Mouse (Mus musculus) neural tube, embryonic 11.5 days (tissue): ENCODE measurements around the gene Slc5a3. TPM values are rescaled to one million over a fixed set of nuclear protein-coding genes. Genes with fewer than 3 reads are reported as not detected.

Experiments used
- ATAC-seq: fragments of 200-750 bp; cut with Nextera tagmentation; 2 replicates; pipeline ENCODE4 v1.8.0; 2017; ENCODE audit warnings: moderate number of reproducible peaks, mild to moderate bottlenecking, moderate TSS enrichment, moderate library complexity; ENCODE audit not compliant: insufficient read depth, low FRiP score, low TSS enrichment
- DNase-seq: peaks from one replicate; pipeline ENCODE4 v3.0.0-alpha.2; 2015; ENCODE audit warnings: low spot score
- H3K27ac ChIP-seq: fragments of 300-500 bp; sonication (generic); 2 replicates; pipeline ENCODE4 v1.5.1; 2014; ENCODE audit warnings: low read depth, mild to moderate bottlenecking, low read length
- H3K27me3 ChIP-seq: fragments of 300-500 bp; sonication (generic); 2 replicates; pipeline ENCODE4 v1.6.1; 2014; ENCODE audit warnings: mild to moderate bottlenecking, low read length, mixed read lengths; ENCODE audit not compliant: control insufficient read depth, insufficient read depth
- H3K36me3 ChIP-seq: fragments of 300-500 bp; sonication (generic); 2 replicates; pipeline ENCODE4 v1.6.1; 2014; ENCODE audit warnings: mild to moderate bottlenecking, low read length, moderate library complexity, mixed read lengths; ENCODE audit not compliant: control insufficient read depth, insufficient read depth
- H3K4me1 ChIP-seq: fragments of 300-500 bp; sonication (generic); 2 replicates; pipeline ENCODE4 v1.6.1; 2014; ENCODE audit warnings: low read length, mixed read lengths; ENCODE audit not compliant: control insufficient read depth, insufficient read depth
- H3K4me2 ChIP-seq: fragments of 300-500 bp; sonication (generic); 2 replicates; pipeline ENCODE4 v1.6.1; 2014; ENCODE audit warnings: low read depth, mild to moderate bottlenecking, moderate library complexity
- H3K4me3 ChIP-seq: fragments of 300-500 bp; sonication (generic); 2 replicates; pipeline ENCODE4 v1.5.1; 2014; ENCODE audit warnings: low read depth, low read length
- H3K9ac ChIP-seq: fragments of 300-500 bp; sonication (generic); 2 replicates; pipeline ENCODE4 v1.6.1; 2014; ENCODE audit warnings: mild to moderate bottlenecking, low read length
- H3K9me3 ChIP-seq: fragments of 300-500 bp; sonication (generic); 2 replicates; pipeline ENCODE4 v1.6.1; 2016; ENCODE audit warnings: low read length; ENCODE audit not compliant: control insufficient read depth
- WGBS: fragments of 180-500 bp; shearing (Covaris S2); extraction: QIAGEN DNeasy Blood & Tissue Kit; methylation state at CpG from one replicate; pipeline ENCODE4 v1.1.7; 2014; 5-methylcytosine and 5-hydroxymethylcytosine counted together
- polyA plus RNA-seq: library from polyadenylated mRNA; unstranded; fragments of >200 nt; fragmentation: Nextera tagmentation; extraction: Ambion mirVana; gene quantifications from 2 replicates; pipeline ENCODE4 v1.2.1, GENCODE M21; 2014

Gene Slc5a3
- polyA plus RNA-seq, 1 experiment from 2014 or later: 15.9 TPM

- DNase-seq: no peak
- H3K4me3 ChIP-seq: no peak overlapping the region
- no peaks in the 10 kb centered on the region for H3K27me3 ChIP-seq
- H3K27ac ChIP-seq: no peak overlapping the region
- no peaks in the 10 kb centered on the region for H3K36me3 ChIP-seq
- H3K4me2 ChIP-seq: no peak overlapping the region
- no peak overlapping the region for H3K9ac ChIP-seq
- H3K4me1 ChIP-seq: no peaks in the 10 kb centered on the region
- no peak for ATAC-seq
- H3K9me3 ChIP-seq: peaks cover 5% of the 10 kb centered on the region; the same call in 1 of the 2 replicates
- WGBS: 50% methylated on average over 4 of the region's 4 CpGs
These were observed 69.1 kb downstream of the Slc5a3 start for GRCm38 (mm10) chr16:92127226-92127625.

GRCm38 (mm10) chr16:92127666-92128065 is 69.5 kb downstream of the Slc5a3 start:
- Histone ChIP-seq H3K36me3 (no peaks in the 10 kb centered on the region), H3K4me2 (no peak overlapping the region), H3K9me3 (peaks cover 5% of the 10 kb centered on the region; the same call in 1 of the 2 replicates), H3K27ac (no peak overlapping the region), H3K27me3 (no peaks in the 10 kb centered on the region), H3K4me1 (no peaks in the 10 kb centered on the region), H3K9ac (no peak overlapping the region), H3K4me3 (no peak overlapping the region)
- DNase-seq (no peak), ATAC-seq (no peak)
- whole genome bisulfite sequencing: 82% methylated on average over 5 of the region's 5 CpGs

- DNase-seq (no peak), ATAC-seq (no peak)
- Histone ChIP-seq H3K9ac (no peak overlapping the region), H3K36me3 (no peaks in the 10 kb centered on the region), H3K4me3 (no peak overlapping the region), H3K4me1 (no peaks in the 10 kb centered on the region), H3K27ac (no peak overlapping the region), H3K4me2 (no peak overlapping the region), H3K27me3 (no peaks in the 10 kb centered on the region), H3K9me3 (no peaks in the 10 kb centered on the region)
- WGBS: 95% methylated on average over 8 of the region's 8 CpGs
These were observed 71.7 kb downstream of the Slc5a3 start for GRCm38 (mm10) chr16:92129843-92130242.

GRCm38 (mm10) chr16:92132511-92132910 is 74.4 kb downstream of the Slc5a3 start:
- H3K9ac ChIP-seq: no peak overlapping the region
- DNase-seq (no peak), ATAC-seq (no peak)
- H3K27me3 ChIP-seq: no peaks in the 10 kb centered on the region
- H3K27ac ChIP-seq: no peak overlapping the region
- 77% methylated on average over 4 of the region's 4 CpGs for WGBS
- no peaks in the 10 kb centered on the region for H3K36me3 ChIP-seq
- H3K9me3 ChIP-seq: no peaks in the 10 kb centered on the region
- H3K4me3 ChIP-seq: no peak overlapping the region
- H3K4me1 ChIP-seq: no peaks in the 10 kb centered on the region
- H3K4me2 ChIP-seq: no peak overlapping the region

- 93% methylated on average over 11 of the region's 11 CpGs for WGBS
- no peaks in the 10 kb centered on the region for H3K9me3 ChIP-seq
- H3K4me3 ChIP-seq: no peak overlapping the region
- H3K27ac ChIP-seq: no peak overlapping the region
- ATAC-seq: no peak
- H3K4me1 ChIP-seq: no peaks in the 10 kb centered on the region
- H3K36me3 ChIP-seq: no peaks in the 10 kb centered on the region
- no peak for DNase-seq
- H3K4me2 ChIP-seq: no peak overlapping the region
- H3K9ac ChIP-seq: no peak overlapping the region
- no peaks in the 10 kb centered on the region for H3K27me3 ChIP-seq
These were observed 76.1 kb downstream of the Slc5a3 start for GRCm38 (mm10) chr16:92134148-92134764.

GRCm38 (mm10) chr16:92136275-92136674 is 78.2 kb downstream of the Slc5a3 start:
- no peaks in the 10 kb centered on the region for H3K36me3 ChIP-seq
- no peak overlapping the region for H3K27ac ChIP-seq
- no peak overlapping the region for H3K4me2 ChIP-seq
- no peak overlapping the region for H3K9ac ChIP-seq
- ATAC-seq: no peak
- 94% methylated on average over 15 of the region's 15 CpGs for WGBS
- no peak overlapping the region for H3K4me3 ChIP-seq
- H3K27me3 ChIP-seq: no peaks in the 10 kb centered on the region
- H3K4me1 ChIP-seq: peaks cover 7% of the 10 kb centered on the region
- H3K9me3 ChIP-seq: no peaks in the 10 kb centered on the region
- DNase-seq: no peak

Other genes with a start within 250 kb of the Slc5a3 start
- gene Mrps6, start 52 bp upstream of the Slc5a3 start, polyA plus RNA-seq: 127 and 130 TPM in 2 replicates
- gene Gm49711, start within 50 bp of the Slc5a3 start, polyA plus RNA-seq: 0.66 TPM in 1 of 2 replicates, not detected in the other
- gene Kcne2, start 234.1 kb downstream of the Slc5a3 start, polyA plus RNA-seq: 0.13 and 0.24 TPM in 2 replicates
- 107 and 110 TPM in 2 replicates for gene Smim11, start 243.0 kb downstream of the Slc5a3 start, polyA plus RNA-seq